Mouse (Mus musculus): ENCODE results near the gene Rps29. TPM values are rescaled to one million over a fixed set of nuclear protein-coding genes. Genes with fewer than 3 reads are reported as not detected.
A peak's percentile ranks its signal among the peaks of the same experiment; 100 is the strongest.
"Not testable (repeated sequence)": the region's sequence is repeated elsewhere in the genome, so short reads cannot be mapped to it uniquely, and the experiment has no call there.

Rps29 gene
- polyA plus RNA-seq (2015; fragmentation: Nextera tagmentation; extraction: Ambion mirVana) = 1,525 and 1,563 TPM in 2 replicates

DNA sequence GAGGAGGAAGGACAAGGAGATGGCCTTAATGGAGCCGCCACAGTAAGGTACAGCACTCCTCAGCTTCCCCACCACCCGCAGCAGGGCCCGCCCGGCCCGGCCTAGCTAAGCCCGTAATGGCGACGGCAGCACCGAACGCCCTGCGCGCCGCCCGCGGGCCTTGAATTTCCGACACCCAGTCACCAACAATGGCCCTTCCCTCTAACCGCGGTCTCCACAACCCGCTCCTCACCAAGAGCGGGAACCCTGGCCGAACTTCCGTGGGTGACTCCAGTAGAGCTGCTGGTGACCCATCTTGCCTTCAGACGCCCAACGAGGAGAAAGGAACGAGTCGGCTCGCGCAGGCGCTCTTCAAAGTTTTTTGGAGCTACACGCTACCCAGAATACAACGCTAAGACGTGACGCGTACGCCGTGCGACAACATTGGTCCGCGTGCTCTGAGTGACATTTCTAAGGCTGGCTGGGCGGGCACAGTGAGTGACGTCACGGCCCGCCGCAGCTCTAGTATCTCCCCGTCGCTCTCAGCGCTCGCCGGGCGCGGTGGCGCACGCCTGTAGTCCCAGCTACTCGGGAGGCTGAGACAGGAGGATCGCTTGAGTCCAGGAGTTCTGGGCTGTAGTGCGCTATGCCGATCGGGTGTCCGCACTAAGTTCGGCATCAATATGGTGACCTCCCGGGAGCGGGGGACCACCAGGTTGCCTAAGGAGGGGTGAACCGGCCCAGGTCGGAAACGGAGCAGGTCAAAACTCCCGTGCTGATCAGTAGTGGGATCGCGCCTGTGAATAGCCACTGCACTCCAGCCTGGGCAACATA is at the start of gene Rps29:
Rps29 (minus strand) TSS at position 422 of the 813 bp plus-strand sequence.
- Histone ChIP-seq H3K4me2 (ENCODE audit: low read depth, low read length) (peak within 1 kb of the TSS; percentile 65), H3K36me3 (ENCODE audit: control insufficient read depth, insufficient read depth, low read length) (peaks cover 10% of the 10 kb centered on the region), H3K27ac (ENCODE audit: low read length) (peak within 1 kb of the TSS; percentile 79), H3K4me3 (ENCODE audit: low read length) (peak within 1 kb of the TSS; percentile 57), H3K9ac (ENCODE audit: low read depth, low read length) (peak within 1 kb of the TSS; percentile 87)
- not testable (repeated sequence) for H3K27me3 ChIP-seq (replicated peaks; ENCODE audit: control insufficient read depth, insufficient read depth, low read length); H3K9me3 ChIP-seq (ENCODE audit: control insufficient read depth, low read length); H3K4me1 ChIP-seq (ENCODE audit: control insufficient read depth, insufficient read depth, low read length)
- WGBS = under 1% methylated on average over 56 of the region's 68 CpGs
- ATAC-seq = peak; percentile 98

DNA sequence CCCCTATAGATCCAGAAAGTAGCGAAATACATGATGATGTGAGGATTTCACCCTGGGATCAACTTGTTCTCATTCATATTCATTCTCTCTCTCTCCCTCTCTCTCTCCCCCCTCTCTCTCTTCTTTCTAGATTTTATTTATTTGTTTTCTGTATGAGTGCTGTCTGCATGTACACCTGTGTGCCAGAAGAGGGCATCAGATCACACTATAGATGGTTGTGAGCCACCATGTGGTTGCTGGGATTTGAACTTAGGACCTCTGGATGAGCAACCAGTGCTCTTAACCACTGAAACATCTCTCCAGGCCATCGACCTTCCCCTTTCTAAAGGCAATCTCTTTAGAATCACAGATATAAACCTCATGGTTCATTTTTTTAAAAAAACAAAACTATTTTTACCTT is 49.5 kb upstream of the Rps29 start:
- WGBS = 93% methylated on average over 2 of the region's 2 CpGs
- no peaks in the 10 kb centered on the region for H3K27me3 ChIP-seq (replicated peaks; ENCODE audit: control insufficient read depth, insufficient read depth, low read length)
- H3K4me3 ChIP-seq (ENCODE audit: low read length) = no peak overlapping the region
- no peaks in the 10 kb centered on the region for H3K9me3 ChIP-seq (ENCODE audit: control insufficient read depth, low read length)
- ATAC-seq = no peak
- no peak overlapping the region for H3K27ac ChIP-seq (ENCODE audit: low read length)
- H3K36me3 ChIP-seq (ENCODE audit: control insufficient read depth, insufficient read depth, low read length) = peaks cover 5% of the 10 kb centered on the region
- no peaks in the 10 kb centered on the region for H3K4me1 ChIP-seq (ENCODE audit: control insufficient read depth, insufficient read depth, low read length)
- H3K4me2 ChIP-seq (ENCODE audit: low read depth, low read length) = no peak overlapping the region
- H3K9ac ChIP-seq (ENCODE audit: low read depth, low read length) = no peak overlapping the region

DNA sequence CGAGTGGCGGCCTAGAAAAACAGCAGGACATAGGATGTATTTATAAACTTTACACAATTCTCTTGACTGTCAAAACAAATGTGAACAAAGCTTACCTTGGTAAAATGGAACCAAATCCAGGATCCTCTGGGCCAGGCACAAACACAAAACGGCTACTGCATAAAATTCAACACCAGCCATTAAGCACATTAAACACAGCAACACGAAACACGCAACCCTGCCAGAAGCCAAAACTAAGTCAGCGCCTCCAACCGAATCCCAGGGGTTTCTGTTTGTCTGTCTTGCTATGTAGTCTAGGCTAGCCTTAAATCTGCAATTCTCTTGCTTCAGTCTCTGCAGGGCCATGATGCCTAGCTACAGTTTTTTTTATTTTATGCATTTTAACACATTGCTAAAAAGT is 48.9 kb upstream of the Rps29 start:
- H3K27ac ChIP-seq (ENCODE audit: low read length) = no peak overlapping the region
- H3K4me2 ChIP-seq (ENCODE audit: low read depth, low read length) = no peak overlapping the region
- WGBS = 90% methylated on average over 7 of the region's 7 CpGs
- H3K9ac ChIP-seq (ENCODE audit: low read depth, low read length) = no peak overlapping the region
- no peak overlapping the region for H3K4me3 ChIP-seq (ENCODE audit: low read length)
- H3K36me3 ChIP-seq (ENCODE audit: control insufficient read depth, insufficient read depth, low read length) = peaks cover 5% of the 10 kb centered on the region
- H3K27me3 ChIP-seq (replicated peaks; ENCODE audit: control insufficient read depth, insufficient read depth, low read length) = no peaks in the 10 kb centered on the region
- H3K4me1 ChIP-seq (ENCODE audit: control insufficient read depth, insufficient read depth, low read length) = no peaks in the 10 kb centered on the region
- no peaks in the 10 kb centered on the region for H3K9me3 ChIP-seq (ENCODE audit: control insufficient read depth, low read length)
- ATAC-seq = no peak

DNA sequence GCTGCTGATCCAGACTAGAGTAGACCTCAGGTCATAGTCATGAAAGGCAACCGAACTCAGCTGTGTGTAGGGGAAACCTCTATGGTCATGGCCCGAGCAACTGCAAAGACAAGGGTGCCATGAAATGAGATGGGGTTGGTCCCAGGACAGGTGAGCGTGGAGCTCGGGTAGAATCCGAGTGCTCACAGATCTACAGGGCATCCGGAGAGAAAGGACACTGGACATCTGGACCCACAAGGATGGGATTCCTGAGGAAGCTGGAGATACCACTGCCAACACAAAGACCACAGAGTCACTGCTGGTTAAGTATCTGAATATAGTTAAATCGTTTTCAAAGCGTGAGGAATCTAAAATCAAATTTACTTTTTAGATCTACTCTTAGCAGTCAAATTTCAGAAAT is 48.4 kb upstream of the Rps29 start:
- peaks cover 5% of the 10 kb centered on the region for H3K36me3 ChIP-seq (ENCODE audit: control insufficient read depth, insufficient read depth, low read length)
- H3K9me3 ChIP-seq (ENCODE audit: control insufficient read depth, low read length) = no peaks in the 10 kb centered on the region

DNA sequence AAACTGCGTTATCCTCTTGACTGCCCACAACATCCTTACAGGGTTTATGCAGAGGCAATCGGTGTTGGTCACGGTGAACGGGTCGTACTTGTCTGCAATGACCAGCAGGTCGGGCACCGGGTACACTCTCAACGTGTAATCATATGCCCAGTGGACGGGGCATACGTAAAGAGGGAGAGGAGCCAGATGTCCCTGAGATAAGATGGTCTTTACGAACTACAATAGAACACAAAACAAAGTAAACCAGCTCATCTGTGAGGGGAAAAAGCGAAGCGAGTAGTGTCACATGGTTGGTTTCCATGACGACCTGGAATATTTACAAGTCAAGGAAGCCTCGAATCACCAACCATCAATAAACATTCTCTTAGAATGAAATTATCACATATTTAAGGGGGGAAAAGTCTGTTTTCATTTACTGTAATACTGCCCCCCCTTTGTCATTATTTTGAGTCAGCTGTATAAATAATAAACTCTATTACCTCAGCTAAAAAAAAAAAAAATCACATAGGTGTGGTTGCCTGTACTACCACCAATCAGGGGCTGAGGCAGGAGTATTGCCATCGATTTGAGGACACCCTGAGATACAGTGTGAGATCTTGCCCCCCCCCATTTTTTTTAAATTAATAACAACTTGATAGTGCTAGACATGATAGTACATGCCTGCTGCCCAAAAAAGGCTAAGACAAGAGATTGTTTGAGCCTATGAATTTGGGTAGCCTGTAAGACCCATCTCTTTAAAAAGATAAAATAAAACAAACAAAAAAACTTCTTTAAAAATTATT is 45.3 kb upstream of the Rps29 start, which contains the start of gene Gm49384:
Gm49384 (minus strand) TSS at position 216 of the 782 bp plus-strand sequence.
- H3K27me3 ChIP-seq (replicated peaks; ENCODE audit: control insufficient read depth, insufficient read depth, low read length) = no peaks in the 10 kb centered on the region
- whole genome bisulfite sequencing = 78% methylated on average over 16 of the region's 16 CpGs
- H3K27ac ChIP-seq (ENCODE audit: low read length) = no peak within 1 kb of the TSS
- H3K9ac ChIP-seq (ENCODE audit: low read depth, low read length) = no peak within 1 kb of the TSS
- H3K36me3 ChIP-seq (ENCODE audit: control insufficient read depth, insufficient read depth, low read length) = peaks cover 7% of the 10 kb centered on the region
- no peak for ATAC-seq
- no peaks in the 10 kb centered on the region for H3K9me3 ChIP-seq (ENCODE audit: control insufficient read depth, low read length)
- no peak within 1 kb of the TSS for H3K4me3 ChIP-seq (ENCODE audit: low read length)
- H3K4me2 ChIP-seq (ENCODE audit: low read depth, low read length) = no peak within 1 kb of the TSS
- peaks cover 6% of the 10 kb centered on the region for H3K4me1 ChIP-seq (ENCODE audit: control insufficient read depth, insufficient read depth, low read length)

More for the DNA sequence above, 48.4 kb upstream of the Rps29 start:
- no peak overlapping the region for H3K9ac ChIP-seq (ENCODE audit: low read depth, low read length)
- H3K27ac ChIP-seq (ENCODE audit: low read length) = no peak overlapping the region
- H3K4me3 ChIP-seq (ENCODE audit: low read length) = no peak overlapping the region
- no peak for ATAC-seq
- no peaks in the 10 kb centered on the region for H3K27me3 ChIP-seq (replicated peaks; ENCODE audit: control insufficient read depth, insufficient read depth, low read length)
- no peaks in the 10 kb centered on the region for H3K4me1 ChIP-seq (ENCODE audit: control insufficient read depth, insufficient read depth, low read length)
- WGBS = 94% methylated on average over 8 of the region's 8 CpGs
- H3K4me2 ChIP-seq (ENCODE audit: low read depth, low read length) = no peak overlapping the region

DNA sequence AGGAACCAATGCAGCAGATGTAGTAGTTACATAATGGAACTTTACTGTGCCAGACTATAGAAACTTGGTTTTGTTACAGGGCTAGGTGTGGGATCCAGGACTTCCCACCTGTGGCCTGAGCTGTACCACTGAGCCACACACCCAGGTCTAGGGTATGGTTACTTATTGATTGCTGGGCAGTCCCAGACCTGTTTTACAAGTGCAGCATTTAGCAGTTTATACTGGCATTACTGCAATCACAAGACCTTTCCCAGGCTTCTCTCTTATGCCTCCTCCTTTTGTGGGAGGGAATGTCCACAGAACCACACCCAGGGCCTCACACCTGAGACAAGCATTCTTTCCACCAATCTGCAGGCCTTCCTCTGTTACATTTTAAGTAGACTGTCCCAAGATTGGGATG is 40.0 kb upstream of the Rps29 start:
- H3K4me3 ChIP-seq (ENCODE audit: low read length) = no peak overlapping the region
- H3K9ac ChIP-seq (ENCODE audit: low read depth, low read length) = no peak overlapping the region
- no peak overlapping the region for H3K4me2 ChIP-seq (ENCODE audit: low read depth, low read length)
- peaks cover 19% of the 10 kb centered on the region for H3K4me1 ChIP-seq (ENCODE audit: control insufficient read depth, insufficient read depth, low read length)
- peaks cover 7% of the 10 kb centered on the region for H3K36me3 ChIP-seq (ENCODE audit: control insufficient read depth, insufficient read depth, low read length)
- no peaks in the 10 kb centered on the region for H3K9me3 ChIP-seq (ENCODE audit: control insufficient read depth, low read length)
- H3K27me3 ChIP-seq (replicated peaks; ENCODE audit: control insufficient read depth, insufficient read depth, low read length) = no peaks in the 10 kb centered on the region
- no peak overlapping the region for H3K27ac ChIP-seq (ENCODE audit: low read length)
- peak; percentile 64 for ATAC-seq

DNA sequence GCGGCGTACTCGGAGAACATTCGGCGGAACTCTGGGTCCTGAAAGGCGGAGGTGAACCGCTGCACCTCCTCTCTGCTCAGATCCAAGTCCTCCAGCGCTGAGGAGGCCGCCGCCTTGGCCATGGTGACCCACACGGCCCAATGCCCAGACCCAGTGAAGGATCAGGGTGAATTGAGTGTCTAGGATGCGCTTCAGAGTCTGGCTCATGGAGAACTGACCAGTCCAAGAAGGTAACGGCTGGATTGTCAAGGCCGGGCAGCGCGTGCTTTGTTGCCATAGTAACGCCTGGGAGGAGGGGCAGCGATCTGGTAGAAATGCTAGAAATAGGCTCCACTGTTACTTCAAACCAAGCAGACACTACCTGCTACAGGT is 39.2 kb upstream of the Rps29 start, which contains the start of gene Dnaaf2:
Dnaaf2 (minus strand) TSS at position 266 of the 372 bp plus-strand sequence.
- Histone ChIP-seq H3K4me2 (ENCODE audit: low read depth, low read length) (peak within 1 kb of the TSS; percentile 97), H3K27me3 (replicated peaks; ENCODE audit: control insufficient read depth, insufficient read depth, low read length) (no peaks in the 10 kb centered on the region), H3K4me3 (ENCODE audit: low read length) (peak within 1 kb of the TSS; percentile 96), H3K9me3 (ENCODE audit: control insufficient read depth, low read length) (no peaks in the 10 kb centered on the region), H3K9ac (ENCODE audit: low read depth, low read length) (peak within 1 kb of the TSS; percentile 88), H3K4me1 (ENCODE audit: control insufficient read depth, insufficient read depth, low read length) (peaks cover 19% of the 10 kb centered on the region), H3K27ac (ENCODE audit: low read length) (peak within 1 kb of the TSS; percentile 89), H3K36me3 (ENCODE audit: control insufficient read depth, insufficient read depth, low read length) (peaks cover 7% of the 10 kb centered on the region)
- under 1% methylated on average over 18 of the region's 18 CpGs for WGBS
- peak; percentile 45 for ATAC-seq

DNA sequence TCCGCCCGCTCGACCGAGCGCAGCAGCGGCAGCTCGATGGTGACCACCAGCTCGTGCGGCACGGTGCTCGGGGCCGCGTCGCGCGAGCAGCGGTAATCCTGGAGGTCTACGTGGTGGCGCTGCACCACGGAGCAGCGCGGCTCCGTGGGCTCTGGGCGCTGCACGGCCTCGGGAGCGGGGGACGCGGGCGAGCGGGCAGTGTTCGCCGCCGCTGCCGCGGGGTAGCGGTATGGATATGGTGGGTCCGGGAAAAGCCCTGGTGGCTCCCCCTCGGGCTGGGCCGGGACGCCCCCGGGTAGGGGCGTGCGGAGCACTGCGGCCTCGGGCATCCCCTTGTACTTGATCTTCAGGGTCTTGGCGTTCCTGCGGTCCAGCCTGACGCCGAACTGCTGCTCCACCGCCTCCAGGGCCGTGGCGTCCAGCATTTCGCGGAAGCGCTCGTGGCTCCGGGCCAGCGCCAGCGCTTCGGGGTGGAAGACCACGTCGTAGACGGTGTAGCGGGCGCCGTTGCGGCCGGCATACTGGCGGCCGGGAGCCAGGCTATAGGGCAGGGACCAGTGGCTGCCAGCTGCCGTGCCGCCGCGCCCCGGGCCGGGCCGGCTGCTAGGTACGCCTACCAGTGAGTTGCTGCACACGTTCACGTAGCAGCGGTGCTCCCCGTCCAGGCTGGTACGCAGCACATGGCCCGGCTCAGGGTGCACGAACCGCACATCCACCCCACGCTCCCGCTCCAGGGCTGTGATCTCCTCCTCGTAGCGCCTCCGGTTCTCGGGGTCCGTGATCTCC is 38.6 kb upstream of the Rps29 start:
- peak overlapping the region; percentile 97 for H3K4me2 ChIP-seq (ENCODE audit: low read depth, low read length)
- H3K9ac ChIP-seq (ENCODE audit: low read depth, low read length) = peak overlapping the region; percentile 88
- ATAC-seq = peak; percentile 82
- H3K27me3 ChIP-seq (replicated peaks; ENCODE audit: control insufficient read depth, insufficient read depth, low read length) = no peaks in the 10 kb centered on the region
- H3K4me1 ChIP-seq (ENCODE audit: control insufficient read depth, insufficient read depth, low read length) = peaks cover 19% of the 10 kb centered on the region
- H3K36me3 ChIP-seq (ENCODE audit: control insufficient read depth, insufficient read depth, low read length) = peaks cover 7% of the 10 kb centered on the region
- H3K9me3 ChIP-seq (ENCODE audit: control insufficient read depth, low read length) = no peaks in the 10 kb centered on the region
- H3K27ac ChIP-seq (ENCODE audit: low read length) = peak overlapping the region; percentile 89
- peak overlapping the region; percentile 96 for H3K4me3 ChIP-seq (ENCODE audit: low read length)
- WGBS = under 1% methylated on average over 94 of the region's 94 CpGs

Measured in intestine, embryonic 16.5 days (tissue).